Mouse (Mus musculus): ENCODE results near the gene Slc38a2.

DNA sequence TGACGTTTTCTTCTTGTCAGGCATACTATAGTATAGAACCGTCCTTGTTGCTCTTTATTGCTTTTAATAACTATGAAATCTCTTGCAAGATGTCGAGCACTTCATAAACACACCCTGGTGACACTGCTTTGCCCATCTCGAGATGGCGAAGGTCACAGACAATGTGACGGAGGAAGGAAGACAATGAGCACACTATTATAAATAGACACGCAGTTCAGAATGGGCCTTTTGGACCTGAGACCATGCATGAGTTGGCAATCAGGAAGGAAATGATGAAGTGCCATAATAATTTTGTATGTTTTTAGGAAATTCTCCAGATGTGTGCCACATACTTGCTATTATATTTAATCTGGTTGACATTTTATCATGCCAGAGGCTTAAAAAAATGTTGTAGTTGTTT, 34.9 kb upstream of the Slc38a2 start:
- no peak for TF ChIP-seq POLR2A (IDR thresholded peaks at IDR 0.05; ENCODE audit: borderline replicate concordance, extremely low read depth, insufficient read depth, insufficient read length, poor library complexity, severe bottlenecking)
- no peak for TF ChIP-seq CTCF (IDR thresholded peaks at IDR 0.05; ENCODE audit: borderline replicate concordance, extremely low read depth, insufficient read depth, insufficient read length)

Data from brain, embryonic 14.5 days (tissue).